Mouse (Mus musculus): Measurements from ENCODE around the gene Rabl6. TPM values are rescaled to one million over a fixed set of nuclear protein-coding genes. Genes with fewer than 3 reads are reported as not detected.
"Not testable (repeated sequence)": the region's sequence is repeated elsewhere in the genome, so short reads cannot be mapped to it uniquely, and the experiment has no call there.

Gene Rabl6
- total RNA-seq, 2 experiments from 2014 or later: 51.4 to 61.5 TPM

DNA sequence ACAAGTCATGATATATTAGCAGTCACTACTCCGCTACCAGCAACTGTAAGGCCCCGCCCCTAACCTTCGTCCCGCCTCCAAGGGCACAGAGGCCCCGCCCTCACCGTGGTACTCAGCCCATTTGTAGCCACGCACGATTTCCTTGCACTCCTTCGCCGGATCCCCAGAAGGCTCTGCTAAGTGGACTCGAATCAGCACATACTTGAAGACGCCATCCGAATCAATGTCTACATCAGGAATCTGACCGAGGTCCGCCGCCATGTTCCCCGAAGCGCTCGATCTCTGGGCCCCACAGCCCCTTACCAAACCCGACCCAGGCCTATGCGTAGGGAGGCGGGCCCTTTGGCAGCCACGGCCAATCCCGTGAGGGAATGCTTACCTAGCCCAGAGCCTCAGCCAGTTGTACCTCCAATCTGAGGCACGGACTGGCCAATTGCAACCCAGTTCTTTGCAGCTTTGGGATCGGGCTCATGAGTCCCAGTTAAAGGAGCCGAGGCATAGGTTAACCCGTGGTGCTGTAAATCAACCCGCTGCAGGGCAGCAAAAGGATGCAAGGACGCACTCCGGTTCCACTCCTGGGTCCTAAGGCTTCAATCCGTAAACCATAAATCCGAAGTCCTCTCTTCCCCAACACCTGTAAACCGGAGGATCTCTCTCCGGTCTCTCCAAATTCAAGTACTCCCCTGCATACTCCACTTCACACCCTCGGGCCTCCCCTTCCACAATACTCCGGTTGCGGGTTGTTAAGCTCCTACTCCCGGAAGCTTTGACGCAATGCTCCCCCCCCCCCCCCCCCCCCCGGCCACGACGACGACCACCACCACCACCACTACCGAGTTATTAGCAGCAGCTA, 33.5 kb downstream of the Rabl6 start, which contains the start of the genes Mamdc4 and Phpt1:
Gene Mamdc4 (minus strand): TSS at position 267 of the 853 bp plus-strand sequence.
Gene Phpt1 (minus strand): TSS at position 646 of the 853 bp plus-strand sequence.
- DNase-seq: peak; percentile 96

- no peak for DNase-seq
Observed at GRCm38 (mm10) chr2:25574136-25574535, 34.2 kb downstream of the Rabl6 start.

- no peak for DNase-seq
Observed at GRCm38 (mm10) chr2:25573068-25573467, 35.3 kb downstream of the Rabl6 start.

DNA sequence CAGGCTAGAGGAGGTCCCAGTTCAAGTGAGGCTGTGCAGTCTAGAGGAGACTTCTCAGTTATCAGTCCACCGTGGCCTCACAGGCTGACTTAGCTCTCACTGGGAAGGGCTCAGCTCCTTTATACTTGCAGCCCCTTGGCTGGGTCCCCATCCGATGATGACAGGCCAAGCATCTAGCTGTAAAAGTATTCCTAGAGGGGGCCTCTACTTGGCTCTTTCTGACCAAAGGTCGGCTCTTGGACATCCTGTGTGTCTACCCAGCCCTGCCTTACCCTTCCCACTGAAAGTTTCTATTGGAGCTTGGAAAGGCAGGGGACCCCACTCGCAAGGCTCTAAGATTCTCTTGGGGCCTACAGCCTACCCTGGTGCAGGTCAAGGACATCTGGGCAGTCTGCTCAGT, 37.1 kb downstream of the Rabl6 start:
- DNase-seq: peak; percentile 13

- no peak for DNase-seq
Observed at GRCm38 (mm10) chr2:25569323-25569722, 39.0 kb downstream of the Rabl6 start.

GRCm38 (mm10) chr2:25568473-25569019, 39.8 kb downstream of the Rabl6 start:
- DNase-seq: no peak

DNA sequence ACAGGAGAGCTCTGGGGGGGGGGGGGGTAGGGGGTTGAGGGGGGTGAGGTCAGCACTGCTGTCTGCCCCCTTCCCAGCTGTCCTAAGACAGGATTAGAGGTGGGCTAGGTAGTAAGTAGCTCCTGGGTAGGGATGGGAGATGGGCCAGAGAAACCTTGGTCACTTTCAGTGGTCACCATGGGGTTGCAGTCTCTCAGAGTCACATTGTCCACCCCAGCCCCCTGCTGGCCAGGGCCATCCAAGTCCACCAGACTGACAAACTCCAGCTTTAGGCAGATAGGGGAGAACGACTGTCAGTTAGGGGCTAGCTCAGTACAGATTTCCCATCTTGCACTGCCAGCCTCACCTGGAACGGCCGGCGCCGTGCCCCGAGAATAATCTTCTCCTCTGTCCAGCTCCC, 41.8 kb downstream of the Rabl6 start:
- DNase-seq: peak; percentile 22

DNA sequence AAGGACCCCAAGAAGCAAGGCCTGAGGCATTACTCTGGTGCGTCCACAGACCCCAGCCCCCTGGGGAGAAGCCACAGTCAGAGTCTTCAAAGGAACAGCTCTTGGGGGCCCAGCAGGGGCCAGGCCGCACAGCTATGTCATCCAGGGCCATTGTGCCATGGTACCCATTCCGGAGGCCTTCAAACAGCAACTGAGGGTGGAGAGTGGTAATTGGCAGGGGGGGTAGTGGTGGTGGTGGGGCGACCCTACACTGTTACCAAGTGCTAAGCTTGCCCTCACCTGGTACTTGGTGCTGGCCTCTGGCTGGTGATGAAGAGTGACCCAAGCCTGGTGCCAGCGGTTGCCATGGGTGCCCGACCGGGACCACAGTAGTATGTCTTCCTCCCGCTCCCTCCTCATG, 42.6 kb downstream of the Rabl6 start:
- no peak for DNase-seq

GRCm38 (mm10) chr2:25561946-25562345, 46.4 kb downstream of the Rabl6 start:
- DNase-seq: no peak

GRCm38 (mm10) chr2:25560551-25560950, 47.8 kb downstream of the Rabl6 start:
- DNase-seq: no peak

- no peak for DNase-seq
Observed at GRCm38 (mm10) chr2:25558774-25559173, 49.5 kb downstream of the Rabl6 start.

GRCm38 (mm10) chr2:25557964-25558360, 50.4 kb downstream of the Rabl6 start:
- no peak for DNase-seq

DNA sequence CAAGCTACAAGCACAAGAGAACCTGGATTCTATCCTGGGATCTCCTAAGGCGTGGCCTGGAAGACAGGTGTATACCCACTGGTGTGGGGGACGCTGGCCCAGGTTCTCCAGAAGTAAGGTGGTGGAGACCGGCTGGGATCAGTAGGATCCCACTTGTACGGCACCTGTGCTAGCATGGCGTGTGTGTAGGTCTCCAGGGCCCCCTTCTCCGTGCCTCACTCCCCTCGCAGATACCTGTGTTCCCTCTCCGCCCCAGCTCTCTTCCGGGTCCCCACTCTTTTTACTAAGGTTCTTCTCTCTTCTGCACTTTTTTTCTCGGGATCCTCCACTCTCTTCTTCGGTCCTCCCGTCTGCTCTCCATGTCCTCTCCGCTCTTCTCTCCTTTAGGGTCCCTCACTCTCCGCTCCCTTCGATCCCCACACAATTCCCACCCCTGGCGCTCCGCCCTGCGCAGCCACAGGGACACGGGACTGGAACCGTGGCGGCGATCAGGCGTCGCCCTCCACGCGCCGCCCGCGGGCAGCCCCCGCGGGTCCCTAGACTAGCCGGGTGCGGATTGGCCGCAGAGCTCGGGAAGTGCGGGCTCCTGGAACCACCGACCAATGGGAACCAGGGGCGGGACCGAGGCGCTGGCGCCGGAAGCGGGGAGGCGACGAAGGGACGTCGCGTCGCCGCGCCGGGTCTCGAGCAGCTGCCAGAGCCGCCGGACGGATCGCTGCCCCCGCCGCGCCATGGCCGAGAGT, 50.9 kb downstream of the Rabl6 start, which contains the start of gene Edf1:
Gene Edf1 (plus strand): TSS at position 627 of the 743 bp plus-strand sequence.
- peak; percentile 97 for DNase-seq

DNA sequence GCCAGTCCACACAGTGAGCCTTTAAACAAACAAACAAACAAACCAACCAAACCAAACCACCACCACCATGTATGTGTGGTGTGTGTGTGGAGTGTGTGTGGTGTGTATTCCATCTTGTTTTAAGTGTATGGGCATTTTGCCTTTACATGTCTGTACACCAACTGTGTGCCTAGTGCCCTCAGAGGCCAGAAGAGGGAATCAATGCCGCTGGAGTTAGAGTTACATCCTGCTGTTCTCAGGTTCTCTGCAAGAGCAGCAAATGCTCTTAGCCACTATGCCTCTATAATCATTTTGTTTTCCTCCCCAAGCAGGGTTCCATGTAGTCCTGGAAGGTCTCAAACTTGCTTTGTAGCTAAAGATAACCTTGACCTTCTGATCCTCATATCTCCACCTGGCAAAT, 52.0 kb downstream of the Rabl6 start:
- no peak for DNase-seq

DNA sequence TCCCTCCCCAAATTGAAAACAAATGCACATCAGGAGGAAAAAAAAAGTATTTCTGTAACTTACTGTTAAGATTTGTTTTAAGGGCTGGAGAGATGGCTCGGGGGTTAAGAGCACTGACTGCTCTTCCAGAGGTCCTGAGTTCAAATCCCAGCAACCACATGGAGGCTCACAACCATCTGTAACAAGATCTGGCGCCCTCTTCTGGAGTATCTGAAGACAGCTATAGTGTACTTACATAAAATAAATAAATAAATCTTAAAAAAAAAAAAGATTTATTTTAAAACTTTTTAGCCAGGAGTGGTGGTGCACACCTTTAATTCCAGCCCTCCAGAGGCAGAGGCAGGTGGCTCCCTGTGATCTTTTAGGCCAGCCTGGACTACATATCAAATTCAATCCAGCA, 52.8 kb downstream of the Rabl6 start:
- not testable (repeated sequence) for DNase-seq

GRCm38 (mm10) chr2:25553171-25553786, 55.0 kb downstream of the Rabl6 start:
- DNase-seq: not testable (repeated sequence)

DNA sequence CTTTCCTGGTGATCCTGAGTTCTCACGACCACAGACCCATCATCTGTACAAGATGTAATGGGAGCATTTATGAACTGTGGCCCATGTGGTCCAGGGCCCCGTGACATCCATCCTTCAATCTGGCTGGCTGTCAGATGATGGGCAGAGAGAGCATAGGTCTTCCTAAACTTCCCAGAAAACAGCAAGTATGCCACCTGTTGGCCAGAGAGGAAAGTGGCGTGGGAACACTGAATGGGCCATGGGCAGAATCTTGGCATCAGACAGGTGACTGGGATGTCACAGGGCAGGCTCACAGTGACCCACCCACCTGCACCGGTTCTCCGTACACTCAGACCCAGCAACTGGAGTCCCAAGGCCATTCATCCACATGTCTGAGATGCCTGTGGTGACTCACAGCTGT, 57.1 kb downstream of the Rabl6 start:
- DNase-seq: peak; percentile 68

- DNase-seq: no peak
Observed at GRCm38 (mm10) chr2:25549021-25549991, 59.0 kb downstream of the Rabl6 start.

- DNase-seq: peak; percentile 99
Observed at GRCm38 (mm10) chr2:25546811-25547491, 61.4 kb downstream of the Rabl6 start, which contains the start of gene Traf2. Traf2 (minus strand) TSS chr2:25546940.

- DNase-seq: peak; percentile 86
Observed at GRCm38 (mm10) chr2:25545996-25546810, 62.1 kb downstream of the Rabl6 start.

Data from heart, postnatal 4 days (tissue).